Mouse (Mus musculus): ENCODE data around the gene Armc3.

Gene Armc3

DNA sequence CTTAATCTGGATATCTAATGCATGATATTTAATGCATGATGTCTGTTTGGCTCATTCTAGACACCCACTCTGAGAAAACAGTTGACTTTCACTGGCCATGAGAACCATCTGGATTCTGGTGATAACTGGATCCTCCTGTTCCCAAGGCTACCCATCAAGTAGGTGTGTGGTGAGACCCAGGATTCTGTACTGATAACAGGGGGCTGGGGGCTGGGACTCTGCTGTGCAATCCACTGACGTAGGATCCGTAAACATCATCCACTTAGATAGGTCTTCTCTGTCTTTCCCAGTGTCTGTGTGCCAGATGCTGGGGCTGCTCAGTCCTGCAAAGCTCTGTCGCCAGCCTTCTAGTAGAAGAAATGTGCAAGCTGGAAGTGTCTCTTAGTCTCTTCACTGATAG, 149.4 kb downstream of the Armc3 start:
- DNase-seq (ENCODE audit: low spot score in 2 of 2): no peak

DNA sequence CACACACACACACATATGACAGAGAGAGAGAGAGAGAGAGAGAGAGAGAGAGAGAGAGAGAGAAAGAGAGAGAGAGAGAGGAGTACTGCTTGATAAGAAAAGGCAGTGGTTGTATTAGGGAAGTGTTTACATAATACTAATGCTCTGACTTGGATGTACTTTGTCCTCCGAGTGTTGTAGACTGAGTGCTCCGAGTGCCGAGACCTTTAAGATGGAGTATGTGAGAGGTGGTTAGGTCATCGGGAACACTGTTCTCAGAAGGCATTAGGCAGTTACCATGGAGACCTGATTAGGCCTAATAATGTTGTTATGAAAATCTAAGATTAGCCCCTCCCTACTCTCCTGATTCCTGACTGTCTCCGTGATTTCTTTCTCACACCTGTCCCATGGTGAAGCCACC, 151.1 kb downstream of the Armc3 start:
- DNase-seq (ENCODE audit: low spot score in 2 of 2): no peak

DNA sequence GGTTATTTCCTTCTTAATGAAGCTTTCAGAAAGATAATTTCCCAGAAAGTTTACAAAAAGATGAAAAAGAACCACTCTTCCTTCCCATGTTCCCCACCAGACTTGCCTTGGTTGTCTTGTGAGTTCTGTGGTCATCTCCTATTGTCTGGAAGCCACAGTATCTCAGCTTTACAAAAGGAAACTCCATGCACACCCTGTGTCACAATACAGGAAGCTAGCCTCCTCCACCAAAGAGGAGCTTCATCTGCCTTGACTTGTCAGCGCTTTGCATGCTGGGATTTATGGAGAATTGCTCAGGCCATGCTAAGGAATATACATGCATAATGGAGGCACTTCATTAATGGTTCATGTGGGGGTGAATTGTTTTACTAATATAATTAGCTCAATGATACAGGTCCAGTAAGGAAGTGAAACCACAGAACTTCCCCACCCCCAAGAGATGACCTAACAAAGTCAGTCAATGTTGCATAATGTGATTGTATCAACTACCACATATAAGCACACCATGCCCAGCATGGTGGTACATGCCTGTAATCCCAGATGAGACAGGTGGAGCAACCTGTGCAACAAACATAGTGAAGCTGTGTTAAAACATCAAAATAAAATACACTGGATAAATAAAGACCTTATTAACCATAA, 152.6 kb downstream of the Armc3 start:
- DNase-seq (ENCODE audit: low spot score in 2 of 2): no peak

DNA sequence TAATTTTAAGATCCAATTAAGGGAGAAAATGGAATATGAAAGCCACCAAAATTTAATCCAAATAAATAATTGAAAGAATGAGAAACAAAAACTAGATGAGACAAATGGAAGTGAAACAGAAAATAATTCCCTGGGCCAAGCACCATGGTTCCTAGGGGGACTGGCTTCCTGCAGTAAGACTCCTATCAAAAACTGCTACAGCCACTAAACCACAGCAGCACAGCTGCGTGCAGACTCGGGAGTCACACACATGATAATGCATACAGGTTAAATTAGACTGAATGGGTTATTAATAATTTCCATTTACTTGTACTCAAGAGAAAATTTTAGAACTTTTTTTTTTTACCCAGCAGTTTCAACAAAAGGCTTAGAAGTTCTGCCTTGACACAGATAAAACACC, 154.1 kb downstream of the Armc3 start:
- DNase-seq (ENCODE audit: low spot score in 2 of 2): no peak

Data from urinary bladder, postnatal 36 days (tissue).